Mouse (Mus musculus): Measurements from ENCODE around the gene Tsfm. TPM values are rescaled to one million over a fixed set of nuclear protein-coding genes. Genes with fewer than 3 reads are reported as not detected.

The Tsfm gene
- polyA plus RNA-seq, 1 experiment from 2014 or later = 91.2 TPM

- no peaks in the 10 kb centered on the region for H3K27me3 ChIP-seq (ENCODE audit: control insufficient read depth, insufficient read depth, low read length)
- WGBS = 80% methylated on average over 7 of the region's 7 CpGs
- no peak overlapping the region for H3K27ac ChIP-seq (ENCODE audit: low read depth, low read length)
- H3K4me2 ChIP-seq (ENCODE audit: low read depth, low read length, severe bottlenecking) = no peak overlapping the region
- 0 out of 2 replicates have a peak, but pooled peaks cover 3% of the 10 kb centered on the region for H3K4me1 ChIP-seq (replicated peaks; ENCODE audit: control insufficient read depth, insufficient read depth, low read length)
- ATAC-seq (replicated peaks; ENCODE audit: low FRiP score) = no peak
- no peak overlapping the region for H3K4me3 ChIP-seq (ENCODE audit: low read depth, low read length)
- H3K9me3 ChIP-seq (ENCODE audit: control insufficient read depth, low read length) = no peaks in the 10 kb centered on the region
- H3K36me3 ChIP-seq (ENCODE audit: control insufficient read depth, insufficient read depth, low read length) = no peaks in the 10 kb centered on the region; the same call in 1 of the 2 replicates
- H3K9ac ChIP-seq (ENCODE audit: low read length) = no peak overlapping the region
- no peak for DNase-seq (ENCODE audit: low spot score)
These were observed 26.8 kb downstream of the Tsfm start for GRCm38 (mm10) chr10:127003806-127004205.

DNA sequence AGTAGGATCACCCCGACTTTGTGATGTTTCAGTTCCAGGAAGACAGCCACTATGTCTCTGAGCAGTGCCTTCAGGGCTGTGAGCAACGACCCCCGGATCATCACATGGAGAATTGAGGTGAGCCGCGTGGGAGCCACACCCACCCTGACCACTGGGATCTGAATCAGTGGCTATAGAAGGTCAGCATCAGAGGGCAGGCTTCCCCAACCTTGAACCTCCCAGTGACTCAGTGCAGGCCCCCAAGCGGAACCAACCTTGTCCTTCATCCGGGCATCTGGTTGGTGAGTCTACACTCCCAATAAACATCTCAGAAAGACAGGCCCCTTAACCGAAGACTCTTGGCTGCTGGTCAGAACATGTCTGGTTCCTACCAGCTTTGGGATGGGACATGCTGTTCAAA lies 27.3 kb downstream of the Tsfm start:
- no peak overlapping the region for H3K4me3 ChIP-seq (ENCODE audit: low read depth, low read length)
- H3K27ac ChIP-seq (ENCODE audit: low read depth, low read length) = no peak overlapping the region
- H3K9me3 ChIP-seq (ENCODE audit: control insufficient read depth, low read length) = no peaks in the 10 kb centered on the region
- no peaks in the 10 kb centered on the region for H3K27me3 ChIP-seq (ENCODE audit: control insufficient read depth, insufficient read depth, low read length)
- no peaks in the 10 kb centered on the region; the same call in 1 of the 2 replicates for H3K36me3 ChIP-seq (ENCODE audit: control insufficient read depth, insufficient read depth, low read length)
- no peak overlapping the region for H3K9ac ChIP-seq (ENCODE audit: low read length)
- DNase-seq (ENCODE audit: low spot score) (no peak), ATAC-seq (replicated peaks; ENCODE audit: low FRiP score) (no peak)
- H3K4me2 ChIP-seq (ENCODE audit: low read depth, low read length, severe bottlenecking) = no peak overlapping the region
- 86% methylated on average over 8 of the region's 8 CpGs for WGBS
- 0 out of 2 replicates have a peak, but pooled peaks cover 3% of the 10 kb centered on the region for H3K4me1 ChIP-seq (replicated peaks; ENCODE audit: control insufficient read depth, insufficient read depth, low read length)

GRCm38 (mm10) chr10:127002765-127003164 lies 27.9 kb downstream of the Tsfm start:
- H3K27ac ChIP-seq (ENCODE audit: low read depth, low read length) = no peak overlapping the region
- no peaks in the 10 kb centered on the region; the same call in 1 of the 2 replicates for H3K36me3 ChIP-seq (ENCODE audit: control insufficient read depth, insufficient read depth, low read length)
- H3K9ac ChIP-seq (ENCODE audit: low read length) = no peak overlapping the region
- no peak overlapping the region for H3K4me3 ChIP-seq (ENCODE audit: low read depth, low read length)
- H3K27me3 ChIP-seq (ENCODE audit: control insufficient read depth, insufficient read depth, low read length) = no peaks in the 10 kb centered on the region
- no peak overlapping the region for H3K4me2 ChIP-seq (ENCODE audit: low read depth, low read length, severe bottlenecking)
- 0 out of 2 replicates have a peak, but pooled peaks cover 3% of the 10 kb centered on the region for H3K4me1 ChIP-seq (replicated peaks; ENCODE audit: control insufficient read depth, insufficient read depth, low read length)
- no peak for DNase-seq (ENCODE audit: low spot score)
- 87% methylated on average over 5 of the region's 5 CpGs for WGBS
- H3K9me3 ChIP-seq (ENCODE audit: control insufficient read depth, low read length) = no peaks in the 10 kb centered on the region
- no peak for ATAC-seq (replicated peaks; ENCODE audit: low FRiP score)

DNA sequence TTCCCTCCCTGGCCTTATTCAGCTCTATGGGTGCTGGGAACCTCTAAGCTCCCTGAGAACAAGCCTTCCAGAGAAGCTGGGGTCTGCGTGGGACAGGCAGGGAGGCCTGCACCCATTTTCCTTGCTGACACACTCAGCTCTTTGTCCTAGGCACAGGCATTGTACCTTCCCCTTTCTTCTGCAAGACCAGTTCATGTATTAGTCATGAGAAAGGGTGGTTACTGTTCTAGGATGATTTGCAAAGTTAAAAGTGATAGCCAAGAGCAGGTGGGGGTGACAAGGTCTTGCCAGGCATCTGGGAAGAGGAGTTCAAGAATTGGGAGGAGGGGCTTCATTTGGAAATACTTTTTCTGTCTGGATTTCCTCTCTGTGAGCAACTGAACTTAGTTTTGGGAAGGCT lies 28.6 kb downstream of the Tsfm start:
- H3K27me3 ChIP-seq (ENCODE audit: control insufficient read depth, insufficient read depth, low read length) = no peaks in the 10 kb centered on the region
- 86% methylated on average over 1 of the region's 1 CpGs for WGBS
- H3K36me3 ChIP-seq (ENCODE audit: control insufficient read depth, insufficient read depth, low read length) = peaks cover 2% of the 10 kb centered on the region; the same call in 1 of the 2 replicates
- no peak for DNase-seq (ENCODE audit: low spot score)
- H3K9ac ChIP-seq (ENCODE audit: low read length) = no peak overlapping the region
- no peak overlapping the region for H3K27ac ChIP-seq (ENCODE audit: low read depth, low read length)
- no peak for ATAC-seq (replicated peaks; ENCODE audit: low FRiP score)
- H3K4me1 ChIP-seq (replicated peaks; ENCODE audit: control insufficient read depth, insufficient read depth, low read length) = 0 out of 2 replicates have a peak, but pooled peaks cover 3% of the 10 kb centered on the region
- H3K4me3 ChIP-seq (ENCODE audit: low read depth, low read length) = no peak overlapping the region
- H3K4me2 ChIP-seq (ENCODE audit: low read depth, low read length, severe bottlenecking) = no peak overlapping the region
- no peaks in the 10 kb centered on the region for H3K9me3 ChIP-seq (ENCODE audit: control insufficient read depth, low read length)

GRCm38 (mm10) chr10:127001297-127001696 lies 29.3 kb downstream of the Tsfm start:
- 94% methylated on average over 9 of the region's 9 CpGs for WGBS
- Histone ChIP-seq H3K4me3 (ENCODE audit: low read depth, low read length) (no peak overlapping the region), H3K36me3 (ENCODE audit: control insufficient read depth, insufficient read depth, low read length) (peaks cover 2% of the 10 kb centered on the region; the same call in 1 of the 2 replicates), H3K4me1 (replicated peaks; ENCODE audit: control insufficient read depth, insufficient read depth, low read length) (0 out of 2 replicates have a peak, but pooled peaks cover 3% of the 10 kb centered on the region), H3K27ac (ENCODE audit: low read depth, low read length) (no peak overlapping the region), H3K9me3 (ENCODE audit: control insufficient read depth, low read length) (no peaks in the 10 kb centered on the region), H3K27me3 (ENCODE audit: control insufficient read depth, insufficient read depth, low read length) (no peaks in the 10 kb centered on the region), H3K4me2 (ENCODE audit: low read depth, low read length, severe bottlenecking) (no peak overlapping the region), H3K9ac (ENCODE audit: low read length) (no peak overlapping the region)
- DNase-seq (ENCODE audit: low spot score) = no peak
- no peak for ATAC-seq (replicated peaks; ENCODE audit: low FRiP score)

DNA sequence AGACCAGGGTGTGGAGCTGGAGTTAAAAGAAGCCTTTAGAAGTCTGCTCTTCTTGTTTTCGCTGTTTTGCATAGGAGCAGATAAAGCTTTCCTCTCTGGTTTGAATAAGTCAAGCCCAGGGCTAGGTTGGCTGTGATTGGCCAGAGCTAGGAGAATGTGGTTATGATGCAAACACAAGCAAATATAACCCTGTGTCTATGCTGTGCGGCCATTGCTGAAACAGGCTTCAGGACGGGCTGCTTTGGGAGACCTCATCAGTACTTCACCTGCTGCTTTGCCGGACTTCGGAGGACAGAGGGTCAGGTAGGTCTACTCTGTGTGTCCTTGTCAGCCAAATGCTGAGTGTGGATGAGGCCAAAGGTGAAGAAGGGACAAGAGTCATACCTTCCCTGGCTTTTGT lies 30.1 kb downstream of the Tsfm start, which contains the start of gene Avil:
TSS of gene Avil (plus strand) at position 181 of the 400 bp plus-strand sequence.
- 94% methylated on average over 5 of the region's 5 CpGs for WGBS
- H3K27me3 ChIP-seq (ENCODE audit: control insufficient read depth, insufficient read depth, low read length) = no peaks in the 10 kb centered on the region
- H3K27ac ChIP-seq (ENCODE audit: low read depth, low read length) = no peak within 1 kb of the TSS
- no peak within 1 kb of the TSS for H3K4me3 ChIP-seq (ENCODE audit: low read depth, low read length)
- no peak within 1 kb of the TSS for H3K4me2 ChIP-seq (ENCODE audit: low read depth, low read length, severe bottlenecking)
- DNase-seq (ENCODE audit: low spot score) (no peak), ATAC-seq (replicated peaks; ENCODE audit: low FRiP score) (no peak)
- 0 out of 2 replicates have a peak, but pooled peaks cover 3% of the 10 kb centered on the region for H3K4me1 ChIP-seq (replicated peaks; ENCODE audit: control insufficient read depth, insufficient read depth, low read length)
- no peaks in the 10 kb centered on the region for H3K9me3 ChIP-seq (ENCODE audit: control insufficient read depth, low read length)
- H3K36me3 ChIP-seq (ENCODE audit: control insufficient read depth, insufficient read depth, low read length) = peaks cover 2% of the 10 kb centered on the region; the same call in 1 of the 2 replicates
- H3K9ac ChIP-seq (ENCODE audit: low read length) = no peak within 1 kb of the TSS

DNA sequence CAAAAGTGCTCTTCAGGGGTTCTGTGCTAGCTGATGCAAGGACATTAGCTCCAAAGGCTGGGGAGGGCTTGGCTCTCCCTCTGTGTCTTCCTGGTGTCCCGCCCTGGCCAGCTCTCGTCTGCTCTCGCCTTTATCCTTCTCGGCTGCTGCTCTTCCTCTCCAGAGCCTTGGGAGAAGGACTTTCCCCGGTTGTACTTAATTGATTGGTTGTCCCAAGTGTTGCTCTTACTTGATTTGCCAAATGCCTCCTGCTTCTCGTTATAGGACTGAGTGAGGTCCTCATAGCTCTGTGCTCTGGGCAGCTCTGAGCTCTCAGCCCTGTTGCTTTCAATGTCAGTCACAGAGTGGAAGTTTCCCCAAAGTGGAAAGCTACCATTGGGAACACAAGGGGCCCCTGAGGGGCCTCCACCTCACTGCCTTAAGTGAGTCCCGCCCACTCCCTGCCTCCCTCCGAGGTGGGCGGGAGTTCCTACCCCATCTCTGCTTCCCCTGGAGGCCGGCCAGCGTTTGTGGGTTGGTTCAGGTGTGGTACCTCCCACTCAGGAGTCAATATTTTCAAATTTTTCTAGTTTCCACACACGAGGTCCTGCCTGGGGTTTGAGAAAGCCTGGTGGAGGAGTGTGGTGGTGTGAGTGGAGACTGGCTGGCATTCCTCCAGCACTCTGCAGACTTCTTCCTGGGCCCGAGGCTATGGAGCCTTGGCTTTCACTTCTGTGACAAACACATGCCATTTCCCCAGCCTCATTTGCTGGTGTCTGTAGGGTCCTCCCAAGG lies 33.1 kb downstream of the Tsfm start:
- Histone ChIP-seq H3K9me3 (ENCODE audit: control insufficient read depth, low read length) (no peaks in the 10 kb centered on the region), H3K9ac (ENCODE audit: low read length) (no peak overlapping the region), H3K4me3 (ENCODE audit: low read depth, low read length) (no peak overlapping the region), H3K27me3 (ENCODE audit: control insufficient read depth, insufficient read depth, low read length) (no peaks in the 10 kb centered on the region), H3K4me2 (ENCODE audit: low read depth, low read length, severe bottlenecking) (no peak overlapping the region), H3K36me3 (ENCODE audit: control insufficient read depth, insufficient read depth, low read length) (peaks cover 17% of the 10 kb centered on the region), H3K27ac (ENCODE audit: low read depth, low read length) (no peak overlapping the region), H3K4me1 (replicated peaks; ENCODE audit: control insufficient read depth, insufficient read depth, low read length) (no peaks in the 10 kb centered on the region)
- ATAC-seq (replicated peaks; ENCODE audit: low FRiP score) (no peak), DNase-seq (ENCODE audit: low spot score) (no peak)
- whole genome bisulfite sequencing = 83% methylated on average over 13 of the region's 13 CpGs

DNA sequence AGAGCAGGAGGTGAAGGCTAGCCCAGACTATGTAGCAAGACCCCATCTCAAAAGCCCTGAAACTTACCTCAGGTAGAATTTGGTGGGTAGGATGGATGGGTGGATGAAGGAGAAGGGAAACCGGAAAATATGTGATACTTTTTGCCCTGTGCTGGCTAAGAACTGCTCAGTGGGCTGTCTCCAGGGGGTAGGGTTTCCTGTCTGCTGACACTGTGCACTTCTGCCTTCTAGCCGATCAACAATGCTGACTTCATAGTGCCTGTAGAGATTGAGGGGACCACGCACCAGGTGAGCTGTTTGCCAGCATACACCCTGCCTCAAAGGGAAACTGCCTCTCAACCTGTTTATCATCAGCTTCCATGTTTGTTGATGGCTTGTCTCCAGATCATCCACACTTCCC lies 37.0 kb downstream of the Tsfm start:
- ATAC-seq (replicated peaks; ENCODE audit: low FRiP score) (no peak), DNase-seq (ENCODE audit: low spot score) (no peak)
- H3K9me3 ChIP-seq (ENCODE audit: control insufficient read depth, low read length) = no peaks in the 10 kb centered on the region
- H3K4me1 ChIP-seq (replicated peaks; ENCODE audit: control insufficient read depth, insufficient read depth, low read length) = 0 out of 2 replicates have a peak, but pooled peaks cover 2% of the 10 kb centered on the region
- H3K4me3 ChIP-seq (ENCODE audit: low read depth, low read length) = no peak overlapping the region
- no peak overlapping the region for H3K27ac ChIP-seq (ENCODE audit: low read depth, low read length)
- no peak overlapping the region for H3K4me2 ChIP-seq (ENCODE audit: low read depth, low read length, severe bottlenecking)
- H3K27me3 ChIP-seq (ENCODE audit: control insufficient read depth, insufficient read depth, low read length) = no peaks in the 10 kb centered on the region
- no peak overlapping the region for H3K9ac ChIP-seq (ENCODE audit: low read length)
- WGBS = 95% methylated on average over 3 of the region's 3 CpGs
- H3K36me3 ChIP-seq (ENCODE audit: control insufficient read depth, insufficient read depth, low read length) = peaks cover 17% of the 10 kb centered on the region

Measured in forebrain, embryonic 11.5 days (tissue).